Mouse (Mus musculus): ENCODE measurements at regions not wholly inside any gene's neighbourhood (a gene's known extent, or its start where the extent isn't known, plus 50 kb on each side); places are given as distances from the start of the nearest gene placed in this dataset.

DNA sequence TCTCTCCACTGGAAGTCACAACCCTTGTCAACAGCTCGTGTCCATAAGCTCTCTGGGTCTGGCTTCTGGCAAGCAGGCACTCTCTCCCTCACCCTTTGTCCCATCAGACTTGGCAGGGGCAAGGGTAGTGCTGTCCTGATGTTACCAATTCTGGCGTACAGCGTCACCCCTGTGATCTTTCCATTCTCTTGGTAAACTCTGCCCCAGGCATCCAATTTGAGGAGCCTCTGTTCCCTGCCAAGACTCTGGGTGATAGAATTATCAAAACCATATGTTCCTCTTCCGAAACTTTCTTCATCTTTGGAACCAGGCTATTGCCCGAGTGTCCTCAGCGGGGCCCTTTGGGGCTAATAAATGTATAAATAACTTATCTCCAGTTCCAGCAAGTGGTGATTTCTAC lies 82.0 kb upstream of the Cpm start:
- no peak for ATAC-seq (ENCODE audit: insufficient number of reproducible peaks, insufficient read depth, low FRiP score, low read depth)
- Histone ChIP-seq H3K4me1 (ENCODE audit: control insufficient read depth, insufficient read depth, low read length) (0 out of 2 replicates have a peak, but pooled peaks cover 3% of the 10 kb centered on the region), H3K36me3 (ENCODE audit: control insufficient read depth, insufficient read depth, low read length) (no peaks in the 10 kb centered on the region), H3K9ac (replicated peaks; ENCODE audit: low read depth, low read length) (no peak overlapping the region), H3K9me3 (ENCODE audit: control insufficient read depth, low read depth, low read length) (no peaks in the 10 kb centered on the region), H3K27me3 (ENCODE audit: control insufficient read depth, insufficient read depth, low read length) (no peaks in the 10 kb centered on the region), H3K4me2 (replicated peaks; ENCODE audit: low read depth, low read length) (no peak overlapping the region), H3K27ac (ENCODE audit: low read length) (no peak overlapping the region), H3K4me3 (ENCODE audit: low read depth, low read length) (no peak overlapping the region)
- 83% methylated on average over 6 of the region's 6 CpGs for WGBS

DNA sequence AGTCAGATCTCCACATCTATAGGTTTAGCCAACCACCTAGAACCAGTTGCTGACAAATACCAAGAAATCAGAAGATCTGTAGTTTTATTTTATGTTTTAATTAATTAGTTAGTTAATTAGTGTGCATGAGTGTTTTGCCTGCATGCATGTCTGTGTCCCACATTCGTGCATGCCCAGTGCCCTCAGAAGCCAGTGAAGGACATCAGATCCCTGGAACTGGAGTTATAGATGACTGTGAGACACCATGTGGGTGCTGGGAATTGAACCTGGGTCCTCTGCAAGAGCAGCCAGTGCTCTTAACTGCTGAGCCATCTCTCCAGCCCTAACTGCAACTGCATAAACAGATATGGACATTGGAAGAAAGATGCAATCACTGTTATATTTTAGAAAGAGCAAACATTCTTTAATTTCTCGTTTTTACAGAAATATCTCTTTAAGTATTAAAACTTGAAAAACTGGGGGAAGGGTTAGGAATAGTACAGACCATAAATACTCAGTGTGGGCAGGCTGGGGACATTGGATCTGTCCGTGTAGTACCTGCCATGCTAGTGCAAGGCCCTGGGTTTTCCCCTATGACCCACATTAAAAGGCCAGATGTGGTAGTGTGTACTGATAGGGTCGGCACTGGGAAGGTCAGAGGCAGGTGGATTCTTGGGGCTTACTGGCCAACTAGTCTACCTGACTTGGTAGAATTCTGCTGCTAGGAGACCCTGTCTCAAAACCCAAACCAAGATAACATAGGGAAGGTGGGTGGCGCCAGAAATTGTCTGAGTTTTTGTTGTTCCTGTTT lies 83.3 kb upstream of the Cpm start:
- Histone ChIP-seq H3K4me2 (replicated peaks; ENCODE audit: low read depth, low read length) (no peak overlapping the region), H3K27ac (ENCODE audit: low read length) (no peak overlapping the region), H3K36me3 (ENCODE audit: control insufficient read depth, insufficient read depth, low read length) (no peaks in the 10 kb centered on the region), H3K9ac (replicated peaks; ENCODE audit: low read depth, low read length) (no peak overlapping the region), H3K27me3 (ENCODE audit: control insufficient read depth, insufficient read depth, low read length) (no peaks in the 10 kb centered on the region), H3K4me1 (ENCODE audit: control insufficient read depth, insufficient read depth, low read length) (no peaks in the 10 kb centered on the region), H3K4me3 (ENCODE audit: low read depth, low read length) (no peak overlapping the region), H3K9me3 (ENCODE audit: control insufficient read depth, low read depth, low read length) (no peaks in the 10 kb centered on the region)
- no peak for ATAC-seq (ENCODE audit: insufficient number of reproducible peaks, insufficient read depth, low FRiP score, low read depth)
- WGBS, result 88% methylated on average over 5 of the region's 5 CpGs

DNA sequence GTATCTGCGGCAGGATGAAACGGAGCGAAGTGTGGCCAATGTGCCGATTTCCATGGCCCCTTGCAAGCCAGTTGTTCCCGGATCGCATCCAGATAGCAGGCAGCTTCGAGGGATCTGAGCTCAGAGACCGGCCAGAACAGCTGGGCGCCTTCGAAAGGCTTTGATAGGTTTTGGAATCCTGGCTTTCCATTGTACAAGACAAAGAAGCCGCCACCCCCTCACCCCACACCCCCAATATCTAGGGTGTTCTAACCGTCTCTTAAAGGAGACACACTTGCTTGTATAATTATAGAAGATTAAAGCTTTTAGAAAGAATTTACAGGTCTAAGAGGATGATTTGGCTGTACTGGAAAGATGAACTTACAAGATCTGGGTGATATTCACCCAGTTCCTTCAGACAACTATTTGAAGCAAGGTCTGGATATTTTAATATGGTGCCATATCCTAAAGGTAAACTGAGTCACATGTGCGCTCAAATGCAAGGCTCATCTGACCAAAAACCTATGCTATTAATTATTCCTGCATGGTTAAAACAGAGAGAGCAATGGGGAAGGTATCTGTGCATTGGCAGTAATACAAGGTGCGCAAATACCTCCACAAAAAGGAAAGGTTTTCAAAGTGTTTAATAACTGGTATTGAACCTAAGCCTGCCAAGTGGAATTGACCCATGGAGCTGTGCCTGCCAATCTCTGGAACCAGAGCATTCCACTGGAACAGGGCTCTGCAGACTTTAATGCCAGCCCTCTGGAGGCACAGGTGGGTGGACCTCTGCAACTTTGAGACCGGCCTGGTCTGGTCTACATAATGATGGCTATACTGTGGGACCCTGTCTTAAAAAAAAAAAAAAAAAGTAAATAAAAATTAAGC lies 84.4 kb upstream of the Cpm start:
- H3K27me3 ChIP-seq (ENCODE audit: control insufficient read depth, insufficient read depth, low read length), result no peaks in the 10 kb centered on the region
- 55% methylated on average over 15 of the region's 15 CpGs for WGBS
- no peak overlapping the region for H3K4me2 ChIP-seq (replicated peaks; ENCODE audit: low read depth, low read length)
- ATAC-seq (ENCODE audit: insufficient number of reproducible peaks, insufficient read depth, low FRiP score, low read depth), result no peak
- H3K4me3 ChIP-seq (ENCODE audit: low read depth, low read length), result no peak overlapping the region
- H3K4me1 ChIP-seq (ENCODE audit: control insufficient read depth, insufficient read depth, low read length), result no peaks in the 10 kb centered on the region
- no peak overlapping the region for H3K9ac ChIP-seq (replicated peaks; ENCODE audit: low read depth, low read length)
- no peaks in the 10 kb centered on the region for H3K36me3 ChIP-seq (ENCODE audit: control insufficient read depth, insufficient read depth, low read length)
- H3K27ac ChIP-seq (ENCODE audit: low read length), result no peak overlapping the region
- no peaks in the 10 kb centered on the region for H3K9me3 ChIP-seq (ENCODE audit: control insufficient read depth, low read depth, low read length)

DNA sequence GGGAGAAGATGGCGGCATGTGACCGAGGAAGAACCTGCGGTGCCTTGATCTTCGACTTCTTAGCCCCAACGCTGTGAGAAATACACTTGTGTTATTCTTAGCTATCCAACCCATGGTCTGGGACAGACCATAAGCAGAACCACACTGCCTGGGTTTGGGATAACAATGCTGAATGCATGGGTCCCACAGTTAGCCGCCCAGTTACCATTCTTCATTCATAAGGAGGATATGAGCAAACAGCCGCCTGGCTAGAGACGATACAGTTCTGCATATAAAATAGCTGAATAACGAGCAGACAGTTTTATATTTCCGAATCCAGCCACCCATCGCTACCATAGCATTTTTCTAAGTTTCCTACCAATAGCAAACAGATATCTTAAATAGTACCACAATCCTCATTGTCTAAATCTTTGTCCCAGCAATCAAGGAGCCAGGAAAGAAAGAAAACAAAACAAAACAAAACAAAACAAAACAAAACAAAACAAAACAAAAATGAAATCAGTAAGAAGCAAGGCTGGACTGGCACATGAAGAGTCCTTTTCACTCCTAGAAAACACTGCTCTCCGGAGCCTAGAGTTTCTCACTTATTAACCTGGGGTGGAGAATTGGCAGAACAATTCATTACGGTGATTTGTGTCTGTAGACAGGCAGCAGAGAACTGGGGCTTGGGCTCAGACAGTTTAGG lies 85.2 kb upstream of the Cpm start:
- no peak overlapping the region for H3K4me2 ChIP-seq (replicated peaks; ENCODE audit: low read depth, low read length)
- no peaks in the 10 kb centered on the region for H3K36me3 ChIP-seq (ENCODE audit: control insufficient read depth, insufficient read depth, low read length)
- H3K27me3 ChIP-seq (ENCODE audit: control insufficient read depth, insufficient read depth, low read length), result no peaks in the 10 kb centered on the region
- no peak overlapping the region for H3K9ac ChIP-seq (replicated peaks; ENCODE audit: low read depth, low read length)
- H3K27ac ChIP-seq (ENCODE audit: low read length), result no peak overlapping the region
- no peaks in the 10 kb centered on the region for H3K4me1 ChIP-seq (ENCODE audit: control insufficient read depth, insufficient read depth, low read length)
- 85% methylated on average over 13 of the region's 13 CpGs for WGBS
- no peak overlapping the region for H3K4me3 ChIP-seq (ENCODE audit: low read depth, low read length)
- ATAC-seq (ENCODE audit: insufficient number of reproducible peaks, insufficient read depth, low FRiP score, low read depth), result no peak
- H3K9me3 ChIP-seq (ENCODE audit: control insufficient read depth, low read depth, low read length), result no peaks in the 10 kb centered on the region

DNA sequence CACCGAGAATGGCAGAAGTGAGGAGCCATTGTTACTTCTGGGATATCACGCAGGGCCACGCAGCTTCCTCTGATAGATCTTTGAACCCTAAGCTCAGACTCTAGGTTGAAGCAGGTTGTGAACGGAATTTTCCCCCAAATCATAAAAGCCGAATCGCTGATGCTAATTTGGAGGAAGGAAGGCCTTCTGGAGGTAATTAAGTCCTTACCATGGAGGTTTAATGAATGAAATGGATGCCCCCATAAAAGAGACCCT lies 85.7 kb upstream of the Cpm start:
- no peaks in the 10 kb centered on the region for H3K4me1 ChIP-seq (ENCODE audit: control insufficient read depth, insufficient read depth, low read length)
- H3K4me3 ChIP-seq (ENCODE audit: low read depth, low read length), result no peak overlapping the region
- no peaks in the 10 kb centered on the region for H3K9me3 ChIP-seq (ENCODE audit: control insufficient read depth, low read depth, low read length)
- no peaks in the 10 kb centered on the region for H3K36me3 ChIP-seq (ENCODE audit: control insufficient read depth, insufficient read depth, low read length)
- H3K27me3 ChIP-seq (ENCODE audit: control insufficient read depth, insufficient read depth, low read length), result no peaks in the 10 kb centered on the region
- ATAC-seq (ENCODE audit: insufficient number of reproducible peaks, insufficient read depth, low FRiP score, low read depth), result no peak
- H3K4me2 ChIP-seq (replicated peaks; ENCODE audit: low read depth, low read length), result no peak overlapping the region
- H3K9ac ChIP-seq (replicated peaks; ENCODE audit: low read depth, low read length), result no peak overlapping the region
- no peak overlapping the region for H3K27ac ChIP-seq (ENCODE audit: low read length)
- 92% methylated on average over 6 of the region's 6 CpGs for WGBS

DNA sequence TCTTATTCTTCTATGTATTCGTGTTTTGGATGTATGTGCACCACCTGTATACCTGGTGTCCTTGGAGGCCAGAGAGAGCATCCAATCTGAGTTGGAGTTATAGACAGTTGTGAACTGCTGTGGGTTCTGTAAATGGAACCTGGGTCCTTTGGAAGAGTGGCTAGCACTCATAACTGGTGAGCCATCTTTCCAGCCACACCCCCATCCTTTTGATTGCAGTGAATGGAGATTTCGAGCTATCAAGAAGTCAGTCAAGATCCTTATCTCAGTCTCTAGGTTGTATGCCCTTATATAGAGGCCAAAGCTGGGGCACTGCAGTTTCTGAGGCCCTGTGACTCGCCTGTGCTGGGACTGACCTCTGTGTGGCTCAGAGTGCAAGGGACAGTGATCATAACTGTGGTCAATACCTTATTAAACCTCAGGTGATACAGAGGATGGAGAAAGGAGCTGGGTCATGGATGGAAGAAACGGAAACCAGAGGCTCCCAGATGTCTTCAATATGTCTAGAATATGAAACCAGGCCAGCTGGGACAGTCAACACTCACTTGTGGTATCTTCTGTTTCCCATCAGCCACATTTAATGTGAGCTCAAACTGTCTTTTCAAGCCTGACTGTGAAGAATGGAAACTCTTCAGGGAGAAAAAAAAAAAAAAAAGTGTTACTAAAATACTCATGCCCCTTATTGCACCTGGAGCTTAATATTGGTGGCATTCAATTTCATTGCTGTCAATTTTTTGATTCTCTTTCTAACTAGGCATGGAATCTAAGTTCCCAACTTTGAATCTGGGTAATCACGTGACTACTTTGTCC lies 86.2 kb upstream of the Cpm start:
- WGBS, result 78% methylated on average over 5 of the region's 5 CpGs
- no peak for ATAC-seq (ENCODE audit: insufficient number of reproducible peaks, insufficient read depth, low FRiP score, low read depth)

DNA sequence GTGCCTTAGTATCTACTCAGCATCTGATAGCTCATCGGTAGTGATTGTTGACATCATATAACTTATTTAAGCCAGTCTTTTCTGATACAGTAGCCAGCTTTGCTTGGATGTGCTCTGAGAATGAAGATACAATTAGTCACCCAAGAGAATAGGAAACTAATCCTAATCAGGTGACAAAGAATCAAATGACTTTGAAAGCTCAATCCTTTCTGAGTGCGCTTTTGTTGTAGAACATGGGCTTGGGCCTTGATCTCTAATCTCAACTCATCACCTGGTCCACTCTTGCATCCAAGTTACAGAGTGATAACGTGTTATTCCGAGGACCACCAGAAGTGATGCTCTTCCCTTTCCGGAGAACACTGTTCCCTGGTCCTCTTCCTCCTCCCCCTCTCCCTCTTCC lies 86.9 kb upstream of the Cpm start:
- WGBS, result 77% methylated on average over 5 of the region's 5 CpGs
- Histone ChIP-seq H3K27me3 (ENCODE audit: control insufficient read depth, insufficient read depth, low read length) (no peaks in the 10 kb centered on the region), H3K9ac (replicated peaks; ENCODE audit: low read depth, low read length) (no peak overlapping the region), H3K4me3 (ENCODE audit: low read depth, low read length) (no peak overlapping the region), H3K9me3 (ENCODE audit: control insufficient read depth, low read depth, low read length) (no peaks in the 10 kb centered on the region), H3K27ac (ENCODE audit: low read length) (no peak overlapping the region), H3K4me2 (replicated peaks; ENCODE audit: low read depth, low read length) (no peak overlapping the region), H3K4me1 (ENCODE audit: control insufficient read depth, insufficient read depth, low read length) (no peaks in the 10 kb centered on the region), H3K36me3 (ENCODE audit: control insufficient read depth, insufficient read depth, low read length) (no peaks in the 10 kb centered on the region)
- no peak for ATAC-seq (ENCODE audit: insufficient number of reproducible peaks, insufficient read depth, low FRiP score, low read depth)

More for the DNA sequence above, 86.2 kb upstream of the Cpm start:
- Histone ChIP-seq H3K4me1 (ENCODE audit: control insufficient read depth, insufficient read depth, low read length) (no peaks in the 10 kb centered on the region), H3K27me3 (ENCODE audit: control insufficient read depth, insufficient read depth, low read length) (no peaks in the 10 kb centered on the region), H3K4me2 (replicated peaks; ENCODE audit: low read depth, low read length) (no peak overlapping the region), H3K9ac (replicated peaks; ENCODE audit: low read depth, low read length) (no peak overlapping the region), H3K4me3 (ENCODE audit: low read depth, low read length) (no peak overlapping the region), H3K36me3 (ENCODE audit: control insufficient read depth, insufficient read depth, low read length) (no peaks in the 10 kb centered on the region), H3K9me3 (ENCODE audit: control insufficient read depth, low read depth, low read length) (no peaks in the 10 kb centered on the region), H3K27ac (ENCODE audit: low read length) (no peak overlapping the region)

DNA sequence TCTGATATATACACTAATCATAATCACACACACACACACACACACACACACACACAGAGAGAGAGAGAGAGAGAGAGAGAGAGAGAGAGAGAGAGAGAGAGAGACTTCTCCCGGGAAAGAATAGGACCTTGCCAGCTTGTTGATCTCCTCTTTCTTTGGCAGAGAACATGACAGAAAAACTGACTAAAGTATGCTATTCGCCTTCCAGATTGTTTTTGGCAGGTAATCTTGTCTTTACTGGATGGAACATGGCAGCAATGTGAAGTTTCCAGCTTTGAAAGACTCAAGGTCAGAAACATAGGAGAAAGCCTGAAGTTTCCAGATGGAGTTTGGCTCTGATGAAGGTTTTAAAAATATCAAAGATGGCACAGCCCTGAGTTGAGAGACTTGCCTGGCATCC lies 87.8 kb upstream of the Cpm start:
- WGBS, result 78% methylated on average over 2 of the region's 2 CpGs

More for the DNA sequence above, 87.8 kb upstream of the Cpm start:
- H3K9me3 ChIP-seq (ENCODE audit: control insufficient read depth, low read depth, low read length), result no peaks in the 10 kb centered on the region
- no peak overlapping the region for H3K9ac ChIP-seq (replicated peaks; ENCODE audit: low read depth, low read length)
- no peaks in the 10 kb centered on the region for H3K27me3 ChIP-seq (ENCODE audit: control insufficient read depth, insufficient read depth, low read length)
- H3K27ac ChIP-seq (ENCODE audit: low read length), result no peak overlapping the region
- no peak for ATAC-seq (ENCODE audit: insufficient number of reproducible peaks, insufficient read depth, low FRiP score, low read depth)
- no peak overlapping the region for H3K4me2 ChIP-seq (replicated peaks; ENCODE audit: low read depth, low read length)
- no peaks in the 10 kb centered on the region for H3K4me1 ChIP-seq (ENCODE audit: control insufficient read depth, insufficient read depth, low read length)
- H3K36me3 ChIP-seq (ENCODE audit: control insufficient read depth, insufficient read depth, low read length), result no peaks in the 10 kb centered on the region
- H3K4me3 ChIP-seq (ENCODE audit: low read depth, low read length), result no peak overlapping the region

Data from stomach, embryonic 14.5 days (tissue).